Mouse (Mus musculus) hindbrain, embryonic 10.5 days (tissue): ENCODE data around the gene Mc1r. TPM values are rescaled to one million over a fixed set of nuclear protein-coding genes. Genes with fewer than 3 reads are reported as not detected.
"Not testable (repeated sequence)": the region's sequence is repeated elsewhere in the genome, so short reads cannot be mapped to it uniquely, and the experiment has no call there.

ENCODE experiments used
- DNase-seq: peaks from one replicate; pipeline ENCODE4 v3.0.0-alpha.2; 2017; ENCODE audit warnings: low spot score
- H3K27ac ChIP-seq: fragments of 300-500 bp; sonication (generic); 2 replicates; pipeline ENCODE4 v1.5.1; 2016; ENCODE audit warnings: mild to moderate bottlenecking, moderate library complexity
- H3K27me3 ChIP-seq: fragments of 300-500 bp; sonication (generic); 2 replicates; pipeline ENCODE4 v1.6.1; 2016; ENCODE audit warnings: mild to moderate bottlenecking; ENCODE audit not compliant: poor library complexity, insufficient read depth, severe bottlenecking
- H3K36me3 ChIP-seq: fragments of 300-500 bp; sonication (generic); 2 replicates; pipeline ENCODE4 v1.6.1; 2016; ENCODE audit warnings: mild to moderate bottlenecking, moderate library complexity
- H3K4me1 ChIP-seq: fragments of 300-500 bp; sonication (generic); replicated peaks from 2 replicates; pipeline ENCODE4 v1.6.1; 2016; ENCODE audit warnings: mild to moderate bottlenecking
- H3K4me3 ChIP-seq: fragments of 300-500 bp; sonication (generic); 2 replicates; pipeline ENCODE4 v1.5.1; 2016; ENCODE audit warnings: mild to moderate bottlenecking, moderate library complexity
- H3K9me3 ChIP-seq: fragments of 300-500 bp; sonication (generic); 2 replicates; pipeline ENCODE4 v1.6.1; 2016; ENCODE audit warnings: mild to moderate bottlenecking, moderate library complexity
- WGBS: fragments of 180-500 bp; shearing (Covaris S2); methylation state at CpG from one replicate; pipeline ENCODE4 v1.1.7; 2016; 5-methylcytosine and 5-hydroxymethylcytosine counted together
- polyA plus RNA-seq: library from polyadenylated mRNA; unstranded; fragments of >200 nt; fragmentation: Nextera tagmentation; extraction: Ambion mirVana; gene quantifications from 2 replicates; pipeline ENCODE4 v1.2.1, GENCODE M21; 2016

Gene Mc1r
- polyA plus RNA-seq, 1 experiment from 2014 or later, result 0.21 TPM

DNA sequence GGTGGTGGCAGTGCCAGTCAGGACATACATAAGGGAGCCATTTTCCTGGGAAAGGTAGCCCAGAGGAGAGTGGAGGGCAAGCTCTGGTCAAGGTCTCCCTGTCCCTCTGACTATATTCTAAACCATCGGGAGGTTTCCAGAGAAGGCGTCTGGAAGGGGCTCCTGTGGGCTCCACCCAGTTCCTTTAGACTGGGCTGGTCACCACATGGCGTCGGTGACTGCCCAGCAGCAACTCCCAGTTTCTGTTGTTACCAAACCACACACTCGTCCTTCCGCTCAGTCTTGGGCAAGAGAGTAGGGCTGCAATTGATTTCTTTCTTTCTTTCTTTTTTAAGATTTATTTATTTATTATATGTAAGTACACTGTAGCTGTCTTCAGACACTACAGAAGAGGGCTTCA lies 37.2 kb downstream of the Mc1r start:
- Histone ChIP-seq H3K9me3 (no peaks in the 10 kb centered on the region), H3K4me3 (peak overlapping the region; percentile 76; the same call in 1 of the 2 replicates), H3K36me3 (peaks cover 13% of the 10 kb centered on the region), H3K27ac (no peak overlapping the region), H3K4me1 (peaks cover 20% of the 10 kb centered on the region), H3K27me3 (no peaks in the 10 kb centered on the region)
- DNase-seq, result no peak
- 88% methylated on average over 6 of the region's 6 CpGs for WGBS

DNA sequence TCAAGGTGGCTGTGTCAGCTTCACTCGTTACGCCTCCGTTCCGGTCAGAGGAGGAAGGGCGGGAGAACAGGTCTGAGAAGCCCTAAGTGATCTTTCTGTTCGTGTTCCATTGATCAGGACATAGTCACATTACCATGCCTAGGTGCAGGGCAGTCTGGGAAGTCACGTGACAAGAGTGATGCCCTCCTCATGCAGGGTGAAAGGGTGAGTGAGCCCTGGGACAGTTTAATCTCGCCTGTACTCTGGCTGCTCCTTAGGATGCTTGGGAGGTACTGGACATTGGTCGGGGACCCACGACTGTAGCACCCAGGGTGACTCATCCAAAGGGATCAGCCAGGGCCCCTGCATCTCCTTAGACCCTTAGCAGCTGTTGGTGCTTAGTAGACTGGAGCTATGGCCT lies 39.1 kb downstream of the Mc1r start:
- H3K27me3 ChIP-seq, result no peaks in the 10 kb centered on the region
- H3K36me3 ChIP-seq, result peaks cover 26% of the 10 kb centered on the region
- H3K27ac ChIP-seq, result no peak overlapping the region
- 88% methylated on average over 10 of the region's 10 CpGs for WGBS
- no peak overlapping the region for H3K4me3 ChIP-seq
- DNase-seq, result no peak
- peaks cover 20% of the 10 kb centered on the region for H3K4me1 ChIP-seq
- no peaks in the 10 kb centered on the region for H3K9me3 ChIP-seq

- peaks cover 34% of the 10 kb centered on the region for H3K36me3 ChIP-seq
- H3K4me3 ChIP-seq, result no peak overlapping the region
- peaks cover 20% of the 10 kb centered on the region for H3K4me1 ChIP-seq
- H3K9me3 ChIP-seq, result no peaks in the 10 kb centered on the region
- H3K27ac ChIP-seq, result no peak overlapping the region
- WGBS, result 91% methylated on average over 6 of the region's 6 CpGs
- no peaks in the 10 kb centered on the region for H3K27me3 ChIP-seq
- no peak for DNase-seq
Measured at GRCm38 (mm10) chr8:123446799-123447198, 39.9 kb downstream of the Mc1r start.

DNA sequence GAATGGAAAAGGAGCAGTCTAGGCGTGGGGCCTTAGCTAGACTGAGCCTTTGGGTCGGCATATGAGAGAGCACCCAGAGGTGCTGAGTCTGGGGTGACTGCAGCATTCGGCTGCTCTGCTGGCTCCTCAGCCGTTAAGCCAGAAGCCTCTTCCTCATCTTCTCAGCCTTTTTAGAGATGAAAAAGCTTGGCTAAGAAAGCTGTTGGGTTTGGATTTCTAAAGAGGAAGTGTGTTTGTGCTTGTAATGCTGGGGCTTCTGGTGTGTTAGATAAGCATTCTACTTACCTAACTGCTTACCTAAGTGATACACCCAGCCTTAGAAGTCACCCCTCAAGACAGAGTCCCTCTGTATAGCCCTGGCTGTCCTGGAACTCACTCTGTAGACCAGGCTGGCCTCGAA lies 43.9 kb downstream of the Mc1r start:
- Histone ChIP-seq H3K36me3 (peaks cover 72% of the 10 kb centered on the region), H3K27ac (no peak overlapping the region), H3K9me3 (no peaks in the 10 kb centered on the region), H3K4me1 (0 out of 2 replicates have a peak, but pooled peaks cover 3% of the 10 kb centered on the region), H3K27me3 (no peaks in the 10 kb centered on the region), H3K4me3 (no peak overlapping the region)
- WGBS, result 93% methylated on average over 5 of the region's 5 CpGs
- no peak for DNase-seq

DNA sequence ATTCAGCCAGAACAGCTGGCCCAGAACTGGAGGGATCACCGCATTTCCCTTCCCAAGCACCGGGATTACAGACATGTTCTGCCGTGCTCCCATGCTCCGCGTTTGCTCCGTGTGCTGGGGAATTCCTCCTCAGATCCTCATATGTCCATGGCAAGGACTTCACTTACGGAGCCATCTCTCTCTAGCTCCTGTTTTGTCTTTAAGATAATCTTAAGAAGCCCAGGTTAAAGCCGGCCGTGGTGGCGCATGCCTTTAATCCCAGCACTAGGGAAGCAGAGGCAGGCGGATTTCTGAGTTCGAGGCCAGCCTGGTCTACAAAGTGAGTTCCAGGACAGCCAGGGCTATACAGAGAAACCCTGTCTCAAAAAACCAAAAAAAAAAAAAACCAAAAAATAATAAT lies 44.8 kb downstream of the Mc1r start:
- not testable (repeated sequence) for H3K27ac ChIP-seq, H3K27me3 ChIP-seq, DNase-seq, H3K4me3 ChIP-seq, H3K9me3 ChIP-seq, H3K4me1 ChIP-seq
- peaks cover 76% of the 10 kb centered on the region for H3K36me3 ChIP-seq
- 95% methylated on average over 12 of the region's 12 CpGs for WGBS

DNA sequence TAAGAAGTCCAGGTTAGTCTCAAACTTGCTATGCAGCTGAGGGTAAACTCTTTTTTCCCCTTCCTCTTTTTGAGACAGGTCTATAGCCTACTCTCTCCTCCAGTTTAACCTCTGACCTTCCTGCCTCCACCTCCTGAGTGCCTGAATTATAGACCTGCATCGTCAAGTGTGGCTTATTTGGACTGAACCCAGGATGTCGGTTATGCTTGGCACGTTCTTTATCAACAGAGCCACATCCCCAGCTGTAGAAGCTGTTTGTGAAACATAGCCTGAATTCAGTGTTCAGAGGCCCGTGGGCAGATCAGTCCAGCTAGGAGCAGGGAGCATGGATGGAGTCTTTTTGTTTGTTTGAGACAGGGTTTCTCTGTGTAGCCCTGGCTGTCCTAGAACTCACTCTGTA lies 45.2 kb downstream of the Mc1r start:
- DNase-seq, result no peak
- Histone ChIP-seq H3K9me3 (no peaks in the 10 kb centered on the region), H3K4me1 (no peaks in the 10 kb centered on the region), H3K27ac (no peak overlapping the region), H3K27me3 (no peaks in the 10 kb centered on the region), H3K36me3 (peaks cover 80% of the 10 kb centered on the region), H3K4me3 (no peak overlapping the region)
- WGBS, result 93% methylated on average over 4 of the region's 4 CpGs

DNA sequence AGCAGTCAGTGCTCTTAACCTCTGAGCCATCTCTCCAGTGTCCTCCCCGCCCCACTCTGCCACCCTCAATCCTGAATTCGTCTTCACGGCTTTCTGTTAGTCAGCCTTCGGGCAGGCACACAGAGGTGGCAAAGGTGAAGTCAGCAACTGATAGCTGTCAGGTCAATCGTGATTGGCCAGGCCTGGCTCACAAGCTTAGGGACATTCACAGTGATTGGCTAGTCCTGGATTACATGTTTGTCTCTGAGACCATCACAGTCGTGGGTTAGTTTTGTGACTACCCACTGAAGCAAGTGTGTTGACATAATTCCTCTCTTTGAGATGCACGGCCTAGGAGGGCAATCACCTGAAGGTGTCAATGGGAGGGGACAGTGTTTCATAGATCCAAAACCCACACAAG lies 46.4 kb downstream of the Mc1r start:
- 83% methylated on average over 7 of the region's 7 CpGs for WGBS
- DNase-seq, result no peak
- H3K36me3 ChIP-seq, result peaks cover 89% of the 10 kb centered on the region
- H3K9me3 ChIP-seq, result no peaks in the 10 kb centered on the region
- no peaks in the 10 kb centered on the region for H3K27me3 ChIP-seq
- H3K4me1 ChIP-seq, result no peaks in the 10 kb centered on the region
- H3K27ac ChIP-seq, result no peak overlapping the region
- no peak overlapping the region for H3K4me3 ChIP-seq

DNA sequence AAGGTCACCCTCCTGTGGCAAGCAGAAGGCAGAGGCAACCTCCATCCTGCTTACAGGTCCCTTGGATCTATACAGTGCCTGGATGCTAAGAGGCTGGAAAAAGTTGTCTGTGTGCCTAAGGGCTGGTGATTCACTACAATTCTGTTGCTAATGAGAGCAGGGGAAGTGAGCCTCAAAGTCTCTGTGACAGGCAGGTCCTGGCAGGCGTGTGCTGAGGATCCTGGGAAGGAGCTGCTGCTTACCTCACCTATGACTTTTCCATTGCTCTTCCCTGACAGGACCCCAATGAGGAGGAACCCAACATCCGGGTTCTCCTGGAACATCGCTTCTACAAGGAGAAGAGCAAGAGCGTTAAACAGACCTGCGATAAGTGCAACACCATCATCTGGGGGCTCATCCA lies 47.0 kb downstream of the Mc1r start:
- peaks cover 92% of the 10 kb centered on the region for H3K36me3 ChIP-seq
- H3K4me3 ChIP-seq, result no peak overlapping the region
- no peak for DNase-seq
- no peaks in the 10 kb centered on the region for H3K27me3 ChIP-seq
- H3K9me3 ChIP-seq, result no peaks in the 10 kb centered on the region
- no peaks in the 10 kb centered on the region for H3K4me1 ChIP-seq
- H3K27ac ChIP-seq, result no peak overlapping the region
- 90% methylated on average over 5 of the region's 5 CpGs for WGBS

GRCm38 (mm10) chr8:123454559-123454958 lies 47.7 kb downstream of the Mc1r start:
- H3K9me3 ChIP-seq, result no peaks in the 10 kb centered on the region
- no peaks in the 10 kb centered on the region for H3K27me3 ChIP-seq
- WGBS, result 94% methylated on average over 6 of the region's 6 CpGs
- H3K36me3 ChIP-seq, result peaks cover 92% of the 10 kb centered on the region
- H3K4me3 ChIP-seq, result no peak overlapping the region
- no peaks in the 10 kb centered on the region for H3K4me1 ChIP-seq
- H3K27ac ChIP-seq, result no peak overlapping the region
- no peak for DNase-seq

Other genes with a start within 250 kb of the Mc1r start
- 4.3 and 5.8 TPM in 2 replicates for gene Sult5a1, start 248.8 kb upstream of the Mc1r start, polyA plus RNA-seq
- gene Dpep1, start 220.9 kb upstream of the Mc1r start, polyA plus RNA-seq, result 3.2 and 4.9 TPM in 2 replicates
- 142 and 158 TPM in 2 replicates for gene Chmp1a, start 194.3 kb upstream of the Mc1r start, polyA plus RNA-seq
- gene Spata33, start 194.3 kb upstream of the Mc1r start, polyA plus RNA-seq, result 5.3 and 5.7 TPM in 2 replicates
- gene Cdk10, start 182.3 kb upstream of the Mc1r start, polyA plus RNA-seq, result 36.7 and 37.2 TPM in 2 replicates
- gene Spata2l, start 170.9 kb upstream of the Mc1r start, polyA plus RNA-seq, result 2.3 and 3.3 TPM in 2 replicates
- 30.6 and 36.0 TPM in 2 replicates for gene Zfp276, start 152.9 kb upstream of the Mc1r start, polyA plus RNA-seq
- gene Vps9d1, start 152.8 kb upstream of the Mc1r start, polyA plus RNA-seq, result 26.8 and 31.7 TPM in 2 replicates
- gene Fanca, start 88.5 kb upstream of the Mc1r start, polyA plus RNA-seq, result 35.3 and 40.9 TPM in 2 replicates
- 10.8 and 19.5 TPM in 2 replicates for gene Spire2, start 74.4 kb upstream of the Mc1r start, polyA plus RNA-seq
- gene Tcf25, start 33.4 kb upstream of the Mc1r start, polyA plus RNA-seq, result 159 and 169 TPM in 2 replicates
- gene Tubb3, start 4.3 kb downstream of the Mc1r start, polyA plus RNA-seq, result 560 and 909 TPM in 2 replicates
- gene Def8, start 16.4 kb downstream of the Mc1r start, polyA plus RNA-seq, result 40.9 and 42.3 TPM in 2 replicates
- gene Afg3l1, start 70.8 kb downstream of the Mc1r start, polyA plus RNA-seq, result 54.9 and 55.3 TPM in 2 replicates
- 19.4 and 38.1 TPM in 2 replicates for gene Dbndd1, start 108.4 kb downstream of the Mc1r start, polyA plus RNA-seq
- 41.9 and 43.1 TPM in 2 replicates for gene Gas8, start 111.7 kb downstream of the Mc1r start, polyA plus RNA-seq
- gene Rhou, start 246.8 kb downstream of the Mc1r start, polyA plus RNA-seq, result 6.7 and 7.5 TPM in 2 replicates